Mouse (Mus musculus) monocyte, adult 5-6 weeks (primary cell): ENCODE results near the gene Zfp3. TPM values are rescaled to one million over a fixed set of nuclear protein-coding genes. Genes with fewer than 3 reads are reported as not detected.
"Not testable (repeated sequence)": the region's sequence is repeated elsewhere in the genome, so short reads cannot be mapped to it uniquely, and the experiment has no call there.

Experiments used
- ATAC-seq: fragments of 153-309, 156-312 bp; replicated peaks from 2 replicates; pipeline ENCODE4 v1.8.0; 2017; ENCODE audit warnings: mild to moderate bottlenecking; ENCODE audit not compliant: low TSS enrichment, insufficient number of reproducible peaks, severe bottlenecking, poor library complexity, low FRiP score
- total RNA-seq: library from RNA; stranded (forward); fragments of 200-1000, 200-491, 200-594 nt; gene quantifications from 3 replicates; pipeline ENCODE4 v1.2.3, GENCODE M21; 2017

The Zfp3 gene
- total RNA-seq, 1 experiment from 2014 or later, result 2.1 TPM

DNA sequence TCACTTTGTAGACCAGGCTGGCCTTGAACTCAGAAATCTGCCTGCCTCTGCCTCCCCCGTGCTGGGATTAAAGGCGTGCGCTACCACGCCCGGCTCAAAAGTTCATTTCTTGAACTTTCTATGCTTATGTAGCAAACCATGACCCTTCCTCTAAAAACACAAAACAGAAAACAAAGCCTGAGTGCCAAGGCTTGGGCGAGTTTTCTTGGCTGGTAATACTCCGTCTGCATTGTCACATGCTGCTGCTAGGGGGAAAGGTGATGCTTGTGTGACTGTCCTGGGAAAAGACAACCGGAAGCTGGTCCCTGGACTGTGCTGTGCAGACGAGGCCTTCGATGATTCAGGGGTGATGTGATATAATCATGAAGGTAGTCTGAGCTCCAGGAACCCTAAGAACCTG lies 10.9 kb upstream of the Zfp3 start:
- no peak for ATAC-seq

DNA sequence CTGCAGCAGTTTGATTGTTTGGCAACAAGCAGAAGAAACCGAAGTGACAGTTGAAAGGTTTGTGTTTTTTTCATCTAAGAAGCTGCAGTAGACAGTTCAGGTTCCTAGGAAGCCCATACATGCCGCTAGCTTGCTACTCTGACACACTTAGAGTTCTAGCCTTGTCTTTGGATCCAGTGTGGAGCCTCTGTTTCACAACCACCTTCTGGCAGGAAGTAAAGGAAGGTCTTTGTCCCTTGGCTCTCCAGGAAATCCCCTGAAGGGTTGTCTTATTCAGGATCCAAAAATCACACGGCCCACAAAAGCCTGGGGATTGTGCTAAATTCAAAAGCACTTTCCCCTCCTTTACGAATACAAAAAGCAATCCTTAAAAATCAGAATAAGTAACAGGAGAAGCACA lies 9.5 kb upstream of the Zfp3 start:
- ATAC-seq, result no peak

DNA sequence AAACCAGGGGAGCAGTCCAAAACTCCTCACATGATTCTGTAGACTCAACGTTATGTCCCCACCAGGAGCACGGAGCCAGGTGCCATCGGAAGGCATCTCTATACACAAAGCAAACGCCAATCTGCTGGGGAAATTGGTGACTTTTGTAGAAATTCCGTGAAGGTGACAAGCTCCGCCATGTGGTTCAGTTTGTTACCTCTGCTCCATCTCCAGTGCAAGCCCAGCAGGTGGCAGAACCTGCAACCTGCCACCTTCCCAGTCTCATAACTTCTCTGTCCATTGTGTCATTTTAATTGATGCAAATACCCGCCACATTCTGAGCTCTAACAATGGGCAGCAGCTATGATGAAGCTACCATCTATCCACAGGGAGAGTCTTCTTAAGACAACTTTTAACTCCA lies 9.1 kb upstream of the Zfp3 start:
- ATAC-seq, result no peak

DNA sequence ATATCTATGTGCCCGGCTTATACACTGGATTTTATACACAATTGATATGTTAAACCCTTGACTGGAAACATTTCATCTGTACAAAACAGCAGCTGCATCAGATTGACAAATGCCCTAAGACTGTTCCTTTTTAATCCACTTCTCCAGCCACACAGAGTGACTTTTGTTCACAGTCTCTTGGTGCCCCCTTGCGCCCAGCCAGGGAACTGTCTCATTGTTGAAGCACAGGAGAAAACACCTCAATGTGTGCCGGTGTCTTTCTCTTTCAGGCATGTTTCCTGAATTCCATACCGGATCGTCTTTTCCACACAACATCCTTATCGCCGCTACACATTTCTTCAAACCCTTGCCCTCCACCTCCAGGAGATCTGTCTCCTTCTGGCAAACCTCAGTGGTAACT lies 8.4 kb upstream of the Zfp3 start:
- ATAC-seq, result peak; percentile 97

DNA sequence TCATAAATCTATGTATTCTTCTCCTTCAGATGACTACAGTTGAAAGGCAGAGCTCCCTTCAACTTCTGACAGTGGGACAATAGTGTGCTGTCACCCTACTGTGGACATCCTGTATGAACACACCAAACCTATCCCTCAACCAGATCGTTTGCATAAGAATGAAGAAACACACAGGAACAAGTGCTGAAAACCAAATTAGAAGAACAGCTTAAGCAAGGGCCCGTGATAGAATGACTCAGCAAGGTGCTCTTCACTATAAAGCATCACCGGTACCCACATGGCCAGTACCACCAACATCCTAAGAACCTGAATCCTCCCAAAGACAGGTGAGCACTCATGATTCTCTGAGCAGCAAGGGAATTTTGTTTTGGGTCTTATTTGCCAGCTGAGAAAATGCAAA lies 3.6 kb upstream of the Zfp3 start:
- ATAC-seq, result not testable (repeated sequence)

DNA sequence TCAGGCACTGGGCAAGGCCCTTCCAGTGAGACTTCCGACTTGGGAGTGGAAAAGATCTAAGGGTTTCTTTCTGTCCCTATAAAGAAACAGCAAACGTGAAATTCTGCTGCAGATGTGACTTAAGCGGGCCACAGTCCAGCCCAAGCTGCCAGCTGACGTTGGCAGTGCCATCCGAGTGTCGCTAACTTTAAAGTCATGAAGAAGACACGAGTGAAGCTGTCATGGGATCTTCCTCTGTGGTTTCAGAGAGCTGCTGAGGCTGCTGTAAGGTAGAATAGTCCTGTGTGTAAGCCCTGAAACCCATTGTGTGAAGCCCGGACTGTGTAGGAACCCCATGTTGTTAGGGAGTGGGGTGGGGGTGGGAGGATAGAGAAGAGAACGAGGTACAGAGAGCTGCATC lies 1.4 kb upstream of the Zfp3 start:
- no peak for ATAC-seq

DNA sequence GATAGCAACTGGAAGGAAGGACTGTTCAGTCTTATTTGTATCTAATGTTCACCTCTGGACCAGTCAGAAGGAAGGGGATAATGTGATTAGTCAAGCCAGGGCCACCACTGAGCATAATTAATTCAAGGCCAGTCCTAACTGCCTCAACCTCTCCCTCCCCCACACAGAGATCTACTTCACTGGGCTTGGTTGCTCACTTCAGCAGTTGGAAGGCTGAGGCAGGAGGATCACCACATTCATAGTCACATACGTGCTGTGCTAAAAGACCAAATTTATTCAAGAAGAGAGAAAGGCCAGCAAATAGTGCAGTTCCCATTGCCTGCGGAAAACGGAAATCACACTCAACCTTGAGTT lies 450 bp upstream of the Zfp3 start:
- ATAC-seq, result no peak

DNA sequence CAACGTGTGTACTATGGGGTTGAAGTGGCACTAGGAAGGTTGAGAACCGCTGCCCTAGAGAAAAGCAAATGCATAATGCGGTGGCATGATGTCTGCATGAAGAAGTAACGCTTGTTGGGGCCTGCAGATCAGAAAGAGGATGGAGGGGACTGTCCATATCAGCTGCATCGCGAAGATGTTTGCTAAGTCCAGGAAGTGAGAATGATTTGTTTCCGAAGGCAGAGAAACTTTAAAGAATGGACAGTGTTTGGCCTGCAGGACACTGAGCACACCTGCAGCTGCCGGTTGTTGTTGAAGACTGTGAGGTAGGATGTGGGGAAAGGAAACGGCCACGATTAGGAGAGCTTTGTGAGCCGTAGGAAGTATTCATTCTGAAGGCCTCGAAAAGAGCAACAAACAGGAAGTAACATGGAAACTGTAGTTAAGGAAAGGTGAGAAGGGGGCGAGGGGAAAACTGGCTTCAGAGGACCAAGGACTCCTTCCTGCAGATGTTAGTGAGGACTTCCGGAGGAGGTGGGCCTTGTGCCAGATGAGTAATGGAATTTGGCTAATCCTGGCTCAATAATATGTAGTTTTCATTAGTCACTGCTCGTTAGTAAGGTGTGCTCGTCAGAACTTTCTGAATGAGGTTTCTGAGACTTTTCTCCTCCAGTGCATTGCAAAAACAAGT lies 1.9 kb downstream of the Zfp3 start:
- no peak for ATAC-seq

DNA sequence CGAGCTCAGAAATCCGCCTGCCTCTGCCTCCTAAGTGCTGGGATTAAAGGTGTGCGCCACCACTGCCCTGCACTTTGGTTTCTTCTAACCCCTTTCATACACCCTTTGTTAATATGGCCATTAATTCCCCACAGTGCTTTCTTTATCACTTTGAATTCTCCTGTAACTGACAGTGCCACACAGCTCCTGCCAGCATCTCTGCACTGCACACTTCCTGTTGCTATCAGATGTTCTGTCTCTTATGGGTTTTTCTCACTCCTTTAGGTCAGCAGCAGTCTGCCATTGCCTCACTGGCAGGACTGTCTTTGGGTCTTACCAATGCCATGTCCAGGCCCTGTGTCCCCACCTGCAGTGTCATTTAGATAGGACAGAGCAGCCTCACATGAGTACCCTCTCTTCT lies 6.8 kb downstream of the Zfp3 start:
- no peak for ATAC-seq

DNA sequence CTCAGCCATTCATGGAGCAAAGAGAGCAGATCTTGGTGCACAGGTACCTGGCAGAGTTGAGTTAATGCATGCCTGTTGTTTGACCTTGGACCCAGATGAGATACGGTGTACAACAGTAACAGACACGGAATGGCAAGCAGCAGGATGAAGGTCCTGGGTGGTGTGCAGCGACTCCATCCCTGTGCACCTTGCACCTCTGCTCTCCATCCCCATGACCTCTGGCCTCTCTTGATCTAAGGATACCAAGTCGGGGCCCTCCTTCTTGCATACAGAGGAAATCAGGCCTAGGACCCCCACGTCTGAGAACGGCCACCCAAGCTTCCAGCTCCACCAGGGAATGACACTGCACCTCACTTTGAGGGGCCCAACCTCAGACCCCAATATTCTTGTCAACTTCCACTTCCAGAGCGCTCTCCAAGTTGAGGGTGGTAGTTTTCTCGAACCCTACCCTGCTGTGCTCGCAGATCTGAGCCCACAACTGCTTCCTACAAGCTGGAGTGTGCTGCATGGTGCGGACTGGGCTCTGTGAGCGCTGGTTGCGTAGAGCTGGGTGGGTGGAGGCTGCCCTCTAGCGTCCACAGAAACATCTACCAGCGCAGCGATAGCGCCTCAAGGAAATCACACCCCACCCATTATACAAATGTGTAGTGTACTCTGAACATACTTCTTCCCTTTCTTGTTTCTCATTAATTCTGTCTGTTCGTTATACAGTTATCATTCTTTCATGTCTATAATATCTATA lies 13.0 kb downstream of the Zfp3 start:
- ATAC-seq, result peak; percentile 93

DNA sequence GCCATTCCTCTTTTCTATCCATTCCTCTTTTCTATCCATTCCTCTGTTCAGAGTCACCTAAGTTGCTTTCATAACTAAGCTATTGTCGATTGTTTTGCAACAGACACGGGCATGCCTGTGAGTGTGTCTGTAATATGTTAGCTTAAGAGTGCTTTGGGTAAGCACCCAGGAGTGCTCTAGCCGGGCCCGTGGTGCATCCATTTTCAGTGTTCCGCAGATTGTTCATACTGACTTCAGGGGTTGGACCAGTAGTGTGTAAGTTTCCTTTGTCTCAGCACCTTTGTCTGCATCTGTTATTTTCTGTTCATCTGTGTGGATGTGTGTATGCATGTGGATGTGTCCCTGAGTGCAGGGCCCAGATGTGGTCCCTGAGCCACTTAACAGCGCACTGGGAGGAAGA lies 13.6 kb downstream of the Zfp3 start:
- ATAC-seq, result no peak

DNA sequence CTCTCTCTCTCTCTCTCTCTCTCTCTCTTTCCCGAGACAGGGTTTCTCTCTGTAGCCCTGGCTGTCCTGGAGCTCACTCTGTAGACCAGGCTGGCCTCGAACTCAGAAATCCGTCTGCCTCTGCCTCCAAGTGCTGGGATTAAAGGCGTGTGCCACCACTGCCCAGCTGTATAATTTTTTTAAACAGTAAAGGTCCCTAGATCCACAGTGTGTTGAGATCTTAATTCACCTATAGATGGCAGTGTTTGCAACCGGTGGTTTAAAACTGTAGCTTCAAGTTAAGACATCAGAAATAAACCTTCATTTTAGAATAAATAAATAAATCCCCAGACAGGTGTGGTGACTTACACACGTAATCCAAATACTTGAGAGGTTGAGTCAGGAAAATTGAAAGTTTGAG lies 14.0 kb downstream of the Zfp3 start:
- ATAC-seq, result peak; percentile 58; the same call in 1 of the 2 replicates

DNA sequence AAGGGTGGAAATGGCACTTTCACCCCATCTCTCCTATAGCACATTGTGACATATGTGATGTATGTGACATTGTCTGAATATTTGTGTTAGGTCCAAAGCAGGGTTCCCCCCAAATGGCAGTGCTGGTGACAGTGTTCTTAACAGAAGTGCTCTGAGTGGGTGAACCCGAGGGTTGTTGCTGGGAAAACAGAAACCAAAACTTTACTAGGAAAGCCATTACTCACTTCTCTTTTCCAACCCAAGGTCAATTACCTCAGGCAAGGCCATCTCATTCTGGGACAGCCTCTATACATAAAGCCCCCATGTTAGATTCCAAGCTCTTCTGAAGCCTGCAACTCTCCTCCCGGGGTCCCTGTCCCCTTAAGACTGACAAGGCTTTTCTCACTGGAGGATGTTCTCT lies 21.9 kb downstream of the Zfp3 start:
- 0 out of 2 replicates have a peak, but pooled peaks have one; percentile 27 for ATAC-seq

DNA sequence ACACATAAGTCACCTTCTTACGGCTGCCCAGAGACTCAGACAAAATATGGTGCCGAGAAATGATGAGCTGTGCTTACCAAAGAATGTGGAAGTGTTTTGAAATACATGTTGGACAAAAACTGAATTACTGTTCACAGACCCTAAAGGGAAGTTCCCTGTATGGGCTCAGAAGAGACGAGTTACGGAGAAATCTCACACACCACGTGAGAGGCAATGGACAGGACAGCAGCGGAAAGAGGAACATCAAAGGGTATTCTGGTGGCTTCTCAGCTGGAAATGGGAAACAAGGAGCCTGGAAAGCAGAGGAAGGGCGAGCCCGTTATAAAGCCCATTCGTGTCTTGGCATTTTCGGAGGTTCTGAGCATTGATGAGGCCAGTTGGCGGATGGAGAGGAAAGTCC lies 23.0 kb downstream of the Zfp3 start:
- peak; percentile 86 for ATAC-seq

DNA sequence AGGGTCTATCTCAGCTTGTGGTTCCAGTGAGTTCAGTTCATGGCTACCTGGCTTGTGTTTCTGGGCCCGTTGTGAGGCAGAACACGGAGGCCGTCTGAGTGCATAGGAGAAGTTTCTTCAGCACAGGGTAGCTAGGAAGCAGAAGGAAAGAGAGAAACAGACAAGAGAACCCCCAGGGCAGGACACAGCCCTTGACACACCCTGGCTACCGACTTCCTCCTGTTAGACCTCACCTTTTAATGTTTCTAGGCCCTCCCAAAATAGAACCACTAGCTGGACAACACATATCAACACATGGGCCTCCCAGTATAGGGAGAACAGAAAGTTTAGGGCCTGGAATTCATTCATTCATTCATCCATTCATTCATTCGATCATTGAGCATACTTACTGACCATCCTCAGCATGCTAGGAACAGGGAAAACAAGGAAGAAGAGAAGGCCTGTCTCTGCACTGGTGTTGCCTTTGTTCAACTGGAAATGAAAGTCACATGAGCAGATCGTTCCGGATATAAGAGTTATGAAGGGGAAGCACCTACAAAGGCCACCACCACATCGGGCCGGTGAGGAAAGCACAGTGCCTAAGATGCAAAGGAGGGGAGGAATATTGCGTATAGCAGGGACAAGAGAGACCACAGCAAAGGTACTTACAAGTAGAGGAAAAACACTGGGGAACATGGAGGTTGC lies 25.1 kb downstream of the Zfp3 start:
- ATAC-seq, result peak; percentile 62

DNA sequence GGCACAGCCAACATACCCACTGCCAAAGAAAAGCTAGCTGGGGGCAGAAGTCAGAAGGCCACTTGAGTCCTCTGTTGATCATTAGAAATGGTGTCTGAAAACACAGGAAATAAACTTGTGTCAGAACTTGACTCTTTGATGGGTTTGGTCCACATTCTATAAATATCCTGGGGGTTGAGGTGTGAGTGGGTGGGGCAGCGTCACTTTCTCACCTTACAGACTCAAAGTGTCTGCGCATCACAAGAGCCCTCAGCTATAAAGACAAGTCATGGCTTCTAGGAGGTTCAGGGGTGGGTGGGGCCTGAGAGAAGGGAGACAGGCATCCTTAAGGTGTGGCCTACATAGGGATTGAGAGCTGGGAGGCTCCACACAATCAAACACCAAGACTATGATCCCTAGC lies 26.4 kb downstream of the Zfp3 start:
- no peak for ATAC-seq

DNA sequence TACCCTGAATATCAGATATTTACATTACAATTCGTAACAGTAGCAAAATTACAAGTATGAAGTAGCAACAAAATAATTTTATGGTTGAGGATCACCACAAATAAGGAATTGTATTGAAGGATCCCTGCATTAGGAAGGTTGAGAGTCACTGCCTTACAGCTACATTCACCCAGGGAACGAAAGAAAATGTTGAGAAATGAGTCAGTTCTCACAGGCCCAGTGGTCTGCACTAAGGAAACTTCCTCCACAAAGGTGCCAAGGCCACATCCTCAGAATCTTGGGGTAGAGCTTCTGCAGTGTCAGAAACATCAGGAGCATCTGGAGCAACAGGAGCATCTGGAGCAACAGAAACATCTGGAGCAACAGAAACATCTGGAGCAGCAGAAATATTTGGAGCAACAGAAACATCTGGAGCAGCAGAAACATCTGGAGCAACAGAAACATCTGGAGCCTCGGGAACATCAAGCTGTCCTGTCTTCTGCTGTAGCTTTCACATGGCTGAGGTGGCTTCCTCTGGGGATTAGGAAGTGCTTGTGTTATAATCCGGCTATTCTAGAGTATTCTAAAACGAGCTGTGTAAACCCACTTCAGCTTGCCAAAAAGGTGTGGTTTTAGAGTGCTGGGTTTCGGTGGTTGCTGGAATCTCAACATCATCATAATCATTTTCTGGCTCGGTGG lies 27.0 kb downstream of the Zfp3 start:
- ATAC-seq, result no peak

DNA sequence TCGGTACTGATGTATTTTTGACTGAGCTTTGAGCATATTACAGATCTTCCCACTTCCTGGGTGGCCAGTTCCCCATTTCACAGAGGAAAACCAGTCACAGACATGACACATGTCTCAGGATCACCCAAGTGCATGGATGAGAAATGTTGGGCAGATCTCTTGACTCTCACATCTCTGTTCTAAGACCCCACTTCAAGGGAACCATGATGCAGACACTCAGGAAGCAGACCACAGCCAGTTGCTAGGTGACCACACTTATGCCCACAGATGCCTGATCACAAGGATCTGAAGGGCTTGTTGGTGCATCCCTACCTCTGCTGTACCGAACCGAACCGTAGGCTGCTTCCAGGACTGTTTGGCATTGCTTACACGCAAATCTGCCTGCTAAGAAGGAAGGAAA lies 27.7 kb downstream of the Zfp3 start:
- ATAC-seq, result no peak

DNA sequence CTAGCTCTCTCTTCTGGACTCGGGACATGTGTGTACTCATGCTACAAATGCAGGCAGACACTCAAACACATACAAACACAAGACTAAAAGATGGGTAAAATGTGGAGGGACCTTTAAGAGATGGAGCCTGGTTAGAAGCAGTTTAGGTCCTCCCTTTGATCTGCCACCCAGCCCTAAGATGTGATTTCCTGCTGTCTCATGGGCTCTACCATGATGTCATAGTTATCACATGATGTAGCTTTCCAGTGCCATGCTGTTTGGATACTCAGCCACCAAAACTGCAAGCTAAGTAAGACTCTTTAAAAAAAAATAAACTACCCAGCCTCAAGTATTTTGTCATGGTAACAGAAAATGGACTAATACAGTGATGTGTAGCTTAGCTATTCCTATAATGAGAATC lies 28.4 kb downstream of the Zfp3 start:
- ATAC-seq, result 0 out of 2 replicates have a peak, but pooled peaks have one; percentile 44
